Mouse (Mus musculus) splenic B cell, adult 2 months (primary cell): ENCODE data around the gene Sema3g.
A peak's percentile ranks its signal among the peaks of the same experiment; 100 is the strongest.

ENCODE experiments used
- DNase-seq: peaks from one replicate; pipeline ENCODE4 v3.0.0-alpha.2; 2011; ENCODE audit warnings: low read depth, low spot score
- H3K27me3 ChIP-seq: 2 replicates; pipeline ENCODE4 v1.6.1; 2012; ENCODE audit warnings: mild to moderate bottlenecking, low read length, moderate library complexity, mixed read lengths; ENCODE audit not compliant: control insufficient read depth, poor library complexity, insufficient read depth, severe bottlenecking
- H3K36me3 ChIP-seq: 2 replicates; pipeline ENCODE4 v1.6.1; 2012; ENCODE audit warnings: mild to moderate bottlenecking, low read length, moderate library complexity, mixed read lengths; ENCODE audit not compliant: control insufficient read depth, poor library complexity, insufficient read depth, severe bottlenecking

Sema3g gene

GRCm38 (mm10) chr14:31205562-31206467 lies 11.8 kb upstream of the Sema3g start:
- H3K36me3 ChIP-seq = peaks cover 9% of the 10 kb centered on the region
- DNase-seq = peak; percentile 33
- H3K27me3 ChIP-seq = no peaks in the 10 kb centered on the region

DNA sequence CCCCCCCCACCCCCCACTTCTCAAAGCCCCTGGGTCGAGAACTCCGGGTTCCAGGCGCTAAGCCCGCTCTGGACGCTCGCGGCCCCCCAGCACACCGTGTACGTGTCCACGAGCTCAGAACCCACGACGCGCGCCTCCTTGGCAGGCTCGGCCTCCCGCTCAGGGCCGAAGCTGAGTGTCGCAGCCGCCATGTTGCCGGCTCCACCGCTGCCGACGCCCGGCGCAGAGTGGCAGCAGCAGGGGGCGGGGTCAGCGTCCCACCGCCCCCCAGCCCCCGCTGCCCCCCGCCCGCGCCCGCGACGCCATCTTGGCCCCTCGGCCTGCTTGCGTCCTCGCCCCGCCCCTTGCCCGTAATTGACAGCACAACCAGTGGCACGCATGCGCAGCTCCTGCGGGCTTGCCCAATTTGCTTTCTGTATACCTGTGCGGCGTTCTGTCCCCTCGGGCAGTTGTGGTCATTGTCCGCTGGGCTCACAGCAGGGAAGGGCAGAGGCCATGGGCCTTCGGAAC lies 11.1 kb upstream of the Sema3g start:
- DNase-seq = peak; percentile 96
- Histone ChIP-seq H3K36me3 (peaks cover 9% of the 10 kb centered on the region), H3K27me3 (no peaks in the 10 kb centered on the region)

DNA sequence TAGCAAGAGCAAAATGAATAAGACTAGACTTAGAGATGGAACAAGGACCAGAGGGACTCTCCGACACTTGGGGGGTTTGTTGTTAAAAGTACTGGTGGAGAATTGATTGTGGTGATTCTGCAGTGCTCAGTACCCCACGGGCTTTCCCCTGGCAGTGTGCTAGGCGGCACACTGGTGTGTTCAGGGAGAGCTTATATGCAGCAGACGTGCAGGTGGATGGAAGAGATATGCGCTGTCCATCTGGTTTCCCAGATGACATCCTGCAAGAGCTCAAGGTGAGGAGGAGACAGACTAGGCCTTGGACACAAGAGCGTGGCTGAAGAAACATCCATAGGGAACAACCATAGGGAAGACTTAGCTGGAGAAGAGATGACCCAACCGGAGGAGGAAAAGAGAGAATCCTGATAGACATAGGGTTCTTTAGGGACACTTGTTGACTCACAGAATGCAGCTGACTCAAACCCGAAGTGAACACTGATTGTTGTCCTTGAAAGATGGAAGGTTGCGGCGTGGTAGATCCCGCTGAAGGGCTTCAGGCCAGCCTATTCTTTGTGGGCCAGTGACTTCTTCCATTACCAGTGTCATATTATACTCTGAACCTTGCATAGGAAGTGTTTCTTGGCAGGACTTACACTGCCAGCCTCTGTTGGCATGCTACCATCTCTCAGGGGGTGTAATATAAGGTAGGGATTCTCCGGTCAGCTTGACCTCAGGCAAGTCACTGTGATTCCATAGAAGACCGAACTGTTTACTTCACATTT lies 10.4 kb upstream of the Sema3g start:
- DNase-seq = no peak
- H3K27me3 ChIP-seq = no peaks in the 10 kb centered on the region

GRCm38 (mm10) chr14:31208084-31208483 lies 9.6 kb upstream of the Sema3g start, which contains the start of gene Tnnc1:
TSS of gene Tnnc1 (plus strand) at chr14:31208312.
- H3K36me3 ChIP-seq = peaks cover 6% of the 10 kb centered on the region; the same call in 1 of the 2 replicates
- DNase-seq = no peak
- no peaks in the 10 kb centered on the region for H3K27me3 ChIP-seq

More for the DNA sequence above, 10.4 kb upstream of the Sema3g start:
- peaks cover 9% of the 10 kb centered on the region for H3K36me3 ChIP-seq

DNA sequence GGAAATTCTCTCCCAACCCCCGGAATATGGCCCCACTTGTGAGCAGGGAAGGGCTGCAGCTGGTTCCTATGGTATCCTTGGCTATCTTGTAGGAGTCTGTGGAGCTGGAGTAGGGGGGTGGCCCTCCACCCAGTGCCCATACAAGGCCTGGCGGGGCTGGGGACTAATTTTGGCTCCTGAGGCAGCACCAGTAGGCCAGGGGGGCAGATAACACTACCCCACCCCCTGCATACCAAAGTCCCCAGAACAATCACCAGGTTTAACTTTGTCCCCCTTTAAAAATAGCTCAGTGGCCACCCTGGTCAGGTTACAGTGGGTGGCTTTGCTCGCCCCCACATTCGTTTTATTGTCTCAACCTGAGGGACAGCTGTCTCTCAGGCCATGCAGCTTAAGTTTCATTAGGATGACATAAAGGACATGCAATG lies 8.5 kb upstream of the Sema3g start:
- no peaks in the 10 kb centered on the region for H3K36me3 ChIP-seq
- H3K27me3 ChIP-seq = no peaks in the 10 kb centered on the region
- DNase-seq = no peak

GRCm38 (mm10) chr14:31211854-31212253 lies 5.8 kb upstream of the Sema3g start:
- no peak for DNase-seq
- H3K36me3 ChIP-seq = no peaks in the 10 kb centered on the region
- no peaks in the 10 kb centered on the region for H3K27me3 ChIP-seq

DNA sequence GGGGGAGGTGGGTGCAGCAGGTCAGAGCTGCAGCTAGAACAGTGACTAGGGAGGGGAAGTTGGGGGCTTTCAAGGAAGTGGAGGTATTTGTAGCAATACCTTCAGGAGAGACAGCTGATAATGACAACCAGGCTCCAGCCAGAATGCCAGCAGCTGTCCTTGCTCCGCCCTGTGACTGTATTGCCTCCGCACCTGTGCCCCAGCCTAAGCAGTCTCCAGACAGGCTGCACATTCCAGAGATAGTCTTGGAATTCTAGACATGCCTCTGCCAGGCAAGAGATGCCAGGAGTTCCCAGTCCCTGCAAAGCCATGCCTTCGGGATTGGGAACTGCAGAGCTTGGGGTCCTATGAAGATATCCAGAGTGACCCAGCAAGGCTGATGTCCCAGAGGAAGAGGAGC lies 5.2 kb upstream of the Sema3g start:
- H3K27me3 ChIP-seq = no peaks in the 10 kb centered on the region

GRCm38 (mm10) chr14:31213868-31214267 lies 3.8 kb upstream of the Sema3g start:
- no peaks in the 10 kb centered on the region for H3K27me3 ChIP-seq
- H3K36me3 ChIP-seq = no peaks in the 10 kb centered on the region
- DNase-seq = no peak

More for the DNA sequence above, 5.2 kb upstream of the Sema3g start:
- DNase-seq = no peak
- no peaks in the 10 kb centered on the region for H3K36me3 ChIP-seq

DNA sequence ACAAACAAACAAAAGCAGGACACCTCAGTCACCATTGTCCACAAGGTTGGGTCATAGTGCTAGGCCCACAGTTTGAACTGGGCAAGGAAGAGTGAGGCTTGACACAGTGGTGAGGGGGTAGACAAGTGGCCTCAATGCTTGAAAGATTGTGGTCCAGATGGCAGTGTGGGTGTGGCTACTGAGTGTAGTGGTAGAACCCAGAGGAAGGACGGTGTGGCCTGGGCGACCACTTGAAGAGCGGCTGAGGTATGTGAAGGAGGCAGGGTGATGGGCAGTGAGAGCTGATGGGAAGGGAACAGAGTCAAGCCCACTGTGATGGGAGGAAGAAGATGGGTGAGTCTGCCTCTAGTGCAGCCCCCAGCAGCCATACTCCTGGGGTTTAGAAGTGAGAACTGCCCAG lies 3.0 kb upstream of the Sema3g start:
- no peak for DNase-seq
- Histone ChIP-seq H3K36me3 (no peaks in the 10 kb centered on the region), H3K27me3 (no peaks in the 10 kb centered on the region)

DNA sequence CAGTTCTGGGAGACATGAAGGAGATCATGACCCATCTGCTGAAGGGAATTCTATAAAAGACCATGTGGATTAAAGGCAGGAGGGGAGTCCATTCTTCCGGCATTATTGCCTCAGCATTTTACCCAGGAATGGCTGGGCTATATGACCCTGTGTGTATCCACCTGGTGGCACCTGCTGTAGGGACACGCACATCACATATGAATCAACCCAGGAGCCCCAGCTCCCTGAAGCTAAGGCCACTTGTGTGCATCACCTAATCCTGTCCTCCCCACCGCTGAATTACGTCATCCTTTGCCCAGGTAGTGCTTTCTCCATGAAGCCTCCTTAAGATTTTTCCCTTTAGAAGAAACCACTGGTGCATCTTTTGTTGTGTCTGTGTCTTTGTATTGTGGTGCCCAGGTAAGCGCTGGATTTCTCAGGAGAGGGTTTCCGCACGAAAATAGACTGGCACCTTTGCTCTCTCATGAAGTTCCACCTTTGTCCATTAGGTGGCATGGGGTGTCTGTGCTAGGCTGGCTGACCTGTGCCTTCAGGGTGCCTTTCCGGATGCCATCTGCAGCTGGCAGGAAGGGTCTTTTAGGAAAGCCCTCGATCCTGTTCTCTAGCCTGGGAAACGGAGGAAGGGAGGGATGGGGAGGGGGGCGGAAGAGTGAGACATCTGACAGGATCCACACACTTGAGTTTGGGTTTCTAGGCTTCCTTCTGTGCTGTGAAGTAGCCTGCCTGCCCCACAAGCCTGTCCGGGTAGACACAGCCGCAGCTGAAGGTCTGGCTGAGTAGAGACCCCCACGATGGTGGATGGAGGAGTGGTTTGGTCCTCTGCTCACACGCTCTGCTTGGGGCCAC lies 2.3 kb upstream of the Sema3g start:
- Histone ChIP-seq H3K36me3 (no peaks in the 10 kb centered on the region), H3K27me3 (no peaks in the 10 kb centered on the region)
- DNase-seq = peak; percentile 86

DNA sequence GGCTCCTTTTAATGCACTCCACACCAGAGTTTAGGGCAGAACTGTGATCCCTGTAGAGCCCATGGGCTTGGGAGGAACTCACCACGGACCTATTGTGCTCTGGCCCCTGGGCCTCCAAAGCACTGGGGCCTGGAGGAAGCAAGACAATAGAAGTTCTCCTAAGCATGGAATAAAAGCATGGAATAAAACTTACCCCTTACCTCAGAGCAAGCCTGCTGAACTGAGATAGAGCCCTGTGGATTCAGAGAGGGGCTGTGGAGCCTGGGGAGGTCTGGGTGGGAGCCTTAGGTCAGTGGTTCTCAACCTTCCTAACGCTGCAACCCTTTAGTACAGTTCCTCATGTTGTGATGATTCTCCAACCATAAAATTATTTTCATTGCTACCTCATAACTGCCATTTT lies 814 bp upstream of the Sema3g start, which contains the start of gene Nisch:
TSS of gene Nisch (minus strand) at position 101 of the 400 bp plus-strand sequence.
- no peaks in the 10 kb centered on the region for H3K36me3 ChIP-seq
- no peak for DNase-seq
- H3K27me3 ChIP-seq = no peaks in the 10 kb centered on the region

GRCm38 (mm10) chr14:31226978-31227377 lies 9.3 kb downstream of the Sema3g start:
- no peaks in the 10 kb centered on the region for H3K36me3 ChIP-seq
- H3K27me3 ChIP-seq = no peaks in the 10 kb centered on the region
- no peak for DNase-seq

DNA sequence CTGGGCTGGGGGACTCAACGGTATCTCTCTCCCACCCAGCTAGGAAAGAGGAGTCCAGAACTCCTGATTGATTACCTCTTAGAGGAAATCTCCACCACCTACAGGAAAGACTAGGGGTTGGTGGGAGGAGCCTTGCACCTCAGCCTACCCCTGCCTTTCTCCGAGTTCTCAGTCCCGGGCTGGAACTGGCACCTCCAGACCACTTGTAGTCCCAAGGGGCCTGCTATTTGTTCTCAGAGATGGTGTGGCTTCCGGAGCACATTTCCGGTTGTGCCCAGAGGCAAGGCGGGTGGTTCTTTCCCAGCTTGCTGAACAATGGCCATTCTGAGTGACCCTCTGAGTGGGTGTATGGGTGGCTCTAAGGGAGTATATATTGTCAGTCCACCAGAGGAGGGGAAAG lies 10.6 kb downstream of the Sema3g start:
- DNase-seq = peak; percentile 61
- Histone ChIP-seq H3K36me3 (no peaks in the 10 kb centered on the region), H3K27me3 (no peaks in the 10 kb centered on the region)

DNA sequence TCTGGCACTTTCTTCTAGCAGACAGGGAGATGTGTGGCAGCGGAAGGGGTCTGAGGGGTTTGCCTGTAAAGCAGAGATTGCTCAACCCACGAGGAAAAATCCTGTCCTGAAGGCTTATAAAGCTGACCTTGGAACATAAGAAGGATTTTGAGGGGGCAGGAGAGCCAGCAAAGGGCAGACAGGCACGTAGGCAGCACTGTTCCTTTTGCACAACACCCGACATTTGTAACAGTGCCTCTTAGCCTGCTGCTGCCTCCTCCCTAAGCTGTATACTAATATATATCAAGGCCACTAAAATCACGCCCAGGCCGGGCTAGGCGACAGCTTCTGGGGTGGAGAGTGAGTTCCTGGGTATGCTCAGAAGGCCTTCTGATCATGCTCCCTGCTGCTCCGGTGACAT lies 12.8 kb downstream of the Sema3g start:
- Histone ChIP-seq H3K27me3 (no peaks in the 10 kb centered on the region), H3K36me3 (no peaks in the 10 kb centered on the region)
- DNase-seq = no peak
